Mouse (Mus musculus): ENCODE measurements around the gene Kptn.

GRCm38 (mm10) chr7:16120262-16120600 lies 536 bp downstream of the Kptn start:
- TF ChIP-seq POLR2A (IDR thresholded peaks at IDR 0.05; ENCODE audit: borderline replicate concordance, extremely low read depth, insufficient read depth, insufficient read length, poor library complexity, severe bottlenecking) (no peak), CTCF (IDR thresholded peaks at IDR 0.05; ENCODE audit: borderline replicate concordance, extremely low read depth, insufficient read depth, insufficient read length) (no peak)

Measured in brain, embryonic 14.5 days (tissue).